Mouse (Mus musculus): Measurements from ENCODE around the gene Fam110a. TPM values are rescaled to one million over a fixed set of nuclear protein-coding genes. Genes with fewer than 3 reads are reported as not detected.

Fam110a gene
- polyA plus RNA-seq, 1 experiment from 2014 or later = 96.4 TPM

DNA sequence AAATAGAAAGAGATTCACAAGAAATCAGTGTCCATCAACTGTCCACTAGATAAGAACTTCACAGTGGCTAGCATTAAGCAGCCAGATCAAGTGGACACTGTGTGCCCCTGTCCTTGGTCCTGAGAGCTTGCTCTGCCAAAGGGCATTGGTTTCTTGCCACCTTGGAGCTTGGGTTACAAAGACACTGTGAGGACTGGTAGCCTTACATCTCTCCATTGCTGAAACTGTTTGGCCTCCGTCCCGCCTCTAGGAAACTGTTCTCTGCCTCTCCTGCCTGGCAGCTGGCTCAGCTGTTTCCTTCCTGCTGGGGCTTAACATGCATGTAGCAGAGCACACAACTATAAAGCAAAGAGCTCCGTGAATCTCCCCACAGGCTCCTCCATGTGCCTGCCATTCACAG is 42.1 kb downstream of the Fam110a start:
- H3K27me3 ChIP-seq (ENCODE audit: control insufficient read depth, insufficient read depth, low read length) = no peaks in the 10 kb centered on the region
- no peak overlapping the region for H3K4me3 ChIP-seq (ENCODE audit: low read depth, low read length)
- H3K4me1 ChIP-seq (ENCODE audit: control insufficient read depth, insufficient read depth, low read length) = no peaks in the 10 kb centered on the region
- H3K4me2 ChIP-seq = no peak overlapping the region
- ATAC-seq (ENCODE audit: low FRiP score) (no peak), DNase-seq (ENCODE audit: low spot score, missing footprints) (peak; percentile 89)
- 69% methylated on average over 3 of the region's 3 CpGs for WGBS
- H3K36me3 ChIP-seq (ENCODE audit: control insufficient read depth, insufficient read depth, low read length) = no peaks in the 10 kb centered on the region
- H3K27ac ChIP-seq (ENCODE audit: low read depth, low read length) = no peak overlapping the region
- no peaks in the 10 kb centered on the region for H3K9me3 ChIP-seq (ENCODE audit: control insufficient read depth, low read length)
- no peak overlapping the region for H3K9ac ChIP-seq (ENCODE audit: low read length)

GRCm38 (mm10) chr2:151930389-151931074 is 49.5 kb downstream of the Fam110a start:
- no peak overlapping the region for H3K27ac ChIP-seq (ENCODE audit: low read depth, low read length)
- H3K4me1 ChIP-seq (ENCODE audit: control insufficient read depth, insufficient read depth, low read length) = no peaks in the 10 kb centered on the region
- 37% methylated on average over 7 of the region's 7 CpGs for WGBS

DNA sequence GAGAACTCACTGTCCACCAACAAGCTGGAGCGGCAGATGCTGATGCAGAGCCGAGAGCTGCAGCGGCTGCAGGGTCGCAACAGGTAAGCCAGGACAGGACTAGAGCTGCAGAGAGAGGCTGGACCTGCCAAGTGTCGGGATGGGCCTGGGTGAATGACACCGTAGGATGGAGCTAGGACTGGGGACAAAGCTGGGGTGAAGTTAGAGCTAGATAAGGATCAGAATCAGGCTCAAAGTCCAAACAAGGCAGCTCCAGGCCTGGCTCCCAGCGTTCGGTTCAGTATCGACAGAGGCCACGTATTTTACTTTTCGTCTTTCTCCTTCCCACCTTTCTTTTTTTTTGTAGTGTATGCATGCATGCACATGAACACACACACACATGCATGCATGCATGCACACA is 52.9 kb downstream of the Fam110a start:
- Histone ChIP-seq H3K27me3 (ENCODE audit: control insufficient read depth, insufficient read depth, low read length) (no peaks in the 10 kb centered on the region), H3K4me3 (ENCODE audit: low read depth, low read length) (no peak overlapping the region), H3K4me1 (ENCODE audit: control insufficient read depth, insufficient read depth, low read length) (no peaks in the 10 kb centered on the region), H3K9ac (ENCODE audit: low read length) (no peak overlapping the region), H3K9me3 (ENCODE audit: control insufficient read depth, low read length) (no peaks in the 10 kb centered on the region), H3K27ac (ENCODE audit: low read depth, low read length) (no peak overlapping the region), H3K4me2 (no peak overlapping the region), H3K36me3 (ENCODE audit: control insufficient read depth, insufficient read depth, low read length) (no peaks in the 10 kb centered on the region)
- 85% methylated on average over 11 of the region's 11 CpGs for WGBS
- DNase-seq (ENCODE audit: low spot score, missing footprints) (no peak), ATAC-seq (ENCODE audit: low FRiP score) (no peak)

More at GRCm38 (mm10) chr2:151930389-151931074, 49.5 kb downstream of the Fam110a start:
- H3K4me3 ChIP-seq (ENCODE audit: low read depth, low read length) = no peak overlapping the region
- peak; percentile 100 for DNase-seq (ENCODE audit: low spot score, missing footprints)
- H3K27me3 ChIP-seq (ENCODE audit: control insufficient read depth, insufficient read depth, low read length) = no peaks in the 10 kb centered on the region
- no peak overlapping the region for H3K9ac ChIP-seq (ENCODE audit: low read length)
- no peaks in the 10 kb centered on the region for H3K9me3 ChIP-seq (ENCODE audit: control insufficient read depth, low read length)
- peak; percentile 69; the same call in 1 of the 2 replicates for ATAC-seq (ENCODE audit: low FRiP score)
- no peak overlapping the region for H3K4me2 ChIP-seq
- H3K36me3 ChIP-seq (ENCODE audit: control insufficient read depth, insufficient read depth, low read length) = no peaks in the 10 kb centered on the region

GRCm38 (mm10) chr2:151925715-151926114 is 54.3 kb downstream of the Fam110a start:
- Histone ChIP-seq H3K27ac (ENCODE audit: low read depth, low read length) (no peak overlapping the region), H3K4me3 (ENCODE audit: low read depth, low read length) (no peak overlapping the region), H3K9ac (ENCODE audit: low read length) (no peak overlapping the region), H3K4me2 (no peak overlapping the region), H3K27me3 (ENCODE audit: control insufficient read depth, insufficient read depth, low read length) (no peaks in the 10 kb centered on the region), H3K4me1 (ENCODE audit: control insufficient read depth, insufficient read depth, low read length) (no peaks in the 10 kb centered on the region), H3K36me3 (ENCODE audit: control insufficient read depth, insufficient read depth, low read length) (no peaks in the 10 kb centered on the region), H3K9me3 (ENCODE audit: control insufficient read depth, low read length) (no peaks in the 10 kb centered on the region)
- DNase-seq (ENCODE audit: low spot score, missing footprints) (no peak), ATAC-seq (ENCODE audit: low FRiP score) (no peak)
- WGBS = 71% methylated on average over 4 of the region's 4 CpGs

- Histone ChIP-seq H3K27me3 (ENCODE audit: control insufficient read depth, insufficient read depth, low read length) (no peaks in the 10 kb centered on the region), H3K36me3 (ENCODE audit: control insufficient read depth, insufficient read depth, low read length) (no peaks in the 10 kb centered on the region), H3K9ac (ENCODE audit: low read length) (no peak overlapping the region), H3K4me1 (ENCODE audit: control insufficient read depth, insufficient read depth, low read length) (no peaks in the 10 kb centered on the region), H3K4me2 (no peak overlapping the region), H3K9me3 (ENCODE audit: control insufficient read depth, low read length) (no peaks in the 10 kb centered on the region), H3K27ac (ENCODE audit: low read depth, low read length) (no peak overlapping the region), H3K4me3 (ENCODE audit: low read depth, low read length) (no peak overlapping the region)
- ATAC-seq (ENCODE audit: low FRiP score) = no peak
- DNase-seq (ENCODE audit: low spot score, missing footprints) = no peak
- WGBS = 88% methylated on average over 7 of the region's 7 CpGs
These were observed 55.7 kb downstream of the Fam110a start for GRCm38 (mm10) chr2:151924276-151924675.

DNA sequence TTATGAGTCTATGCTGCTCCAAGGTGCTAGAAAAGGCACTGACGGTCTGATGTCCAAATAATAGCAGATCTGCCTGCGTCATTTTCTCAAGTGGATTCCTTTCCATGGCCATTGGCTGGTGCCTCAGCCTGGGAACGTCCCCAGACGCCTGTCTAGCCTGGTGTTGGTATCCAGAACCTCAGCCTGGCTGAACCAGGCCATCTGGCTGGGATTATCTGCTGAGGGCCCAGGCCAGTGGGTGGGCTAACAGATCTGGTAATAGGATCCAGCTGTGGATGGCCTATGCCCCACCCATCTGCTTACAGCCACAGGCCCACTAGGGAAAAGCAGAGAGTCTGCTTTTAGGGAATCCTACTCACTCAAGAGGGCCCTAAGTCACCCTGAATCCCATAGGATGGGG is 58.4 kb downstream of the Fam110a start:
- Histone ChIP-seq H3K9me3 (ENCODE audit: control insufficient read depth, low read length) (no peaks in the 10 kb centered on the region), H3K27me3 (ENCODE audit: control insufficient read depth, insufficient read depth, low read length) (no peaks in the 10 kb centered on the region), H3K36me3 (ENCODE audit: control insufficient read depth, insufficient read depth, low read length) (no peaks in the 10 kb centered on the region), H3K4me1 (ENCODE audit: control insufficient read depth, insufficient read depth, low read length) (no peaks in the 10 kb centered on the region), H3K9ac (ENCODE audit: low read length) (no peak overlapping the region), H3K4me3 (ENCODE audit: low read depth, low read length) (no peak overlapping the region), H3K27ac (ENCODE audit: low read depth, low read length) (no peak overlapping the region), H3K4me2 (no peak overlapping the region)
- WGBS = 55% methylated on average over 4 of the region's 4 CpGs
- ATAC-seq (ENCODE audit: low FRiP score) (no peak), DNase-seq (ENCODE audit: low spot score, missing footprints) (no peak)

DNA sequence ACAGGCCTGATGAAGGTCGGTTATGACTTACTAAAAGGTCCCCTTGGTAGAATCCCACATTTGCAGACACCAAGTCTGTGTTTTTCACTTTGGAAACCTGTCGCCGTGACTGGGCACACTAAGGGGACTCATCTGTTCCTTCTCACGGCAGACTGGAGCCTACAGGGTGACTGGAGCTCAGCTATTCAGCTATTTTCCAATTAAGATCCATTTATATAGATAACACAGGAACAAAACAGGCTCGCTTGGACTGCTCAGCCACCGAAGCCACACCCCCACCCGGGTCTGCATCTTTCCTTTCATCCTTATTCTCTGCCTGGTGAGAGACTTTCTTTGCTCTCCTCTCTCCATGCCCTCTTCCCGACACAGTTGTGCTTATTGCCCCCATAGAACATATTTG is 59.0 kb downstream of the Fam110a start:
- DNase-seq (ENCODE audit: low spot score, missing footprints) = peak; percentile 64
- no peak overlapping the region for H3K27ac ChIP-seq (ENCODE audit: low read depth, low read length)

More for the DNA sequence above, 59.0 kb downstream of the Fam110a start:
- Histone ChIP-seq H3K4me2 (no peak overlapping the region), H3K4me3 (ENCODE audit: low read depth, low read length) (no peak overlapping the region), H3K9ac (ENCODE audit: low read length) (no peak overlapping the region), H3K4me1 (ENCODE audit: control insufficient read depth, insufficient read depth, low read length) (peaks cover 3% of the 10 kb centered on the region; the same call in 1 of the 2 replicates), H3K36me3 (ENCODE audit: control insufficient read depth, insufficient read depth, low read length) (no peaks in the 10 kb centered on the region), H3K27me3 (ENCODE audit: control insufficient read depth, insufficient read depth, low read length) (no peaks in the 10 kb centered on the region), H3K9me3 (ENCODE audit: control insufficient read depth, low read length) (no peaks in the 10 kb centered on the region)
- no peak for ATAC-seq (ENCODE audit: low FRiP score)
- WGBS = 68% methylated on average over 8 of the region's 8 CpGs

MicroRNA genes within 50 kb of the gene (microRNA counts, 519-probe panel; counts per million panel counts)
- microRNA mmu-miR-1953 = not detected

Small RNA genes within 50 kb of the gene (microRNA-seq; reads per million reads assigned to microRNA genes)
- gene Mir1953 = 1.3 reads per million

Other genes starting within 250 kb of the Fam110a start
- gene Psmf1, start 236.0 kb downstream of the Fam110a start, polyA plus RNA-seq (2014; fragmentation: Nextera tagmentation; extraction: Ambion mirVana) = 44.9 and 46.0 TPM in 2 replicates
- 0.15 and 0.16 TPM in 2 replicates for gene Rspo4, start 137.3 kb downstream of the Fam110a start, polyA plus RNA-seq (2014; fragmentation: Nextera tagmentation; extraction: Ambion mirVana)
- gene Angpt4, start 69.0 kb downstream of the Fam110a start, polyA plus RNA-seq (2014; fragmentation: Nextera tagmentation; extraction: Ambion mirVana) = 0.12 and 0.37 TPM in 2 replicates
- gene Slc52a3, start 16.3 kb upstream of the Fam110a start, polyA plus RNA-seq (2014; fragmentation: Nextera tagmentation; extraction: Ambion mirVana) = 0.64 and 0.88 TPM in 2 replicates
- gene Scrt2, start 101.3 kb upstream of the Fam110a start, polyA plus RNA-seq (2014; fragmentation: Nextera tagmentation; extraction: Ambion mirVana) = 10.0 and 11.0 TPM in 2 replicates
- 14.2 and 14.6 TPM in 2 replicates for gene Srxn1, start 125.3 kb upstream of the Fam110a start, polyA plus RNA-seq (2014; fragmentation: Nextera tagmentation; extraction: Ambion mirVana)
- 2.8 and 3.2 TPM in 2 replicates for gene Tcf15, start 163.3 kb upstream of the Fam110a start, polyA plus RNA-seq (2014; fragmentation: Nextera tagmentation; extraction: Ambion mirVana)
- gene Csnk2a1, start 246.6 kb upstream of the Fam110a start, polyA plus RNA-seq (2014; fragmentation: Nextera tagmentation; extraction: Ambion mirVana) = 60.1 and 63.8 TPM in 2 replicates

Measured in midbrain, embryonic 11.5 days (tissue).